Mouse (Mus musculus): ENCODE measurements around the gene Pacs1. TPM values are rescaled to one million over a fixed set of nuclear protein-coding genes. Genes with fewer than 3 reads are reported as not detected.

Pacs1 gene
- polyA plus RNA-seq, 1 experiment = 18.3 TPM

- TF ChIP-seq EP300 (IDR thresholded peaks at IDR 0.05; ENCODE audit: insufficient read depth, low read depth, low read length) (no peak), POLR2A (IDR thresholded peaks at IDR 0.05; ENCODE audit: insufficient read depth, low read length) (peak; percentile 87), CTCF (IDR thresholded peaks at IDR 0.05; ENCODE audit: low read depth, low read length) (peak; percentile 54)
- Histone ChIP-seq H3K27ac (ENCODE audit: insufficient read depth, low read length) (peak within 1 kb of the TSS; percentile 68), H3K4me3 (ENCODE audit: low read depth, low read length) (peak within 1 kb of the TSS; percentile 93), H3K9me3 (replicated peaks; ENCODE audit: control insufficient read depth, insufficient read depth, low read length, poor library complexity, severe bottlenecking) (no peaks in the 10 kb centered on the region), H3K27me3 (ENCODE audit: control insufficient read depth, insufficient read depth, low read length, poor library complexity, severe bottlenecking) (no peaks in the 10 kb centered on the region), H3K4me1 (ENCODE audit: control insufficient read depth, insufficient read depth, low read length) (peaks cover 2% of the 10 kb centered on the region), H3K36me3 (ENCODE audit: control insufficient read depth, insufficient read depth, low read length, poor library complexity, severe bottlenecking) (peaks cover 27% of the 10 kb centered on the region), H3K9ac (ENCODE audit: low read depth, poor library complexity, severe bottlenecking) (peak within 1 kb of the TSS; percentile 76)
Observed at GRCm38 (mm10) chr19:5294972-5295735, 22.2 kb upstream of the Pacs1 start, which contains the start of gene Sf3b2. Sf3b2 (minus strand) TSS chr19:5295455.

DNA sequence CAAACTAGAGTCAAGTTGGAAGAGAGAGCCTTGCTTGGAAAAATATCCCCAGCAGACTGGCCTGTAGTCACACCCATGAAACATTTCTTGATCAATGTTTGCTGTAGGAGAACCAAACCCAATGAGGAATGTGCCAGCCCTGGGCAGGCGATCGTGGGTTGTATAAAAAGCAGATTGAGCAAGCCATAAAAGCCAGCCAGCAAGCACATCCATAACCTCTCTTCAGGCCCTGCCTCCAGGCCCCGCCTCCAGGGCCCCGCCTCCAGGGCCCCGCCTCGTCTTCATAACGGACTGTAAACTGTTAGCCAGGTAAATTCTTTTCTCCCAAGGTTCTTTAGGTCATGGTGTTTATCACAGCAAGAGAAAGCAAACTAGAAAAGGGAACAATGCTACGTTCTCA lies 5.5 kb upstream of the Pacs1 start:
- Histone ChIP-seq H3K9me3 (replicated peaks; ENCODE audit: control insufficient read depth, insufficient read depth, low read length, poor library complexity, severe bottlenecking) (no peaks in the 10 kb centered on the region), H3K9ac (ENCODE audit: low read depth, poor library complexity, severe bottlenecking) (no peak overlapping the region), H3K27ac (ENCODE audit: insufficient read depth, low read length) (no peak overlapping the region), H3K36me3 (ENCODE audit: control insufficient read depth, insufficient read depth, low read length, poor library complexity, severe bottlenecking) (peaks cover 51% of the 10 kb centered on the region), H3K4me1 (ENCODE audit: control insufficient read depth, insufficient read depth, low read length) (no peaks in the 10 kb centered on the region), H3K4me3 (ENCODE audit: low read depth, low read length) (no peak overlapping the region), H3K27me3 (ENCODE audit: control insufficient read depth, insufficient read depth, low read length, poor library complexity, severe bottlenecking) (no peaks in the 10 kb centered on the region)
- TF ChIP-seq EP300 (IDR thresholded peaks at IDR 0.05; ENCODE audit: insufficient read depth, low read depth, low read length) = no peak
- no peak for TF ChIP-seq POLR2A (IDR thresholded peaks at IDR 0.05; ENCODE audit: insufficient read depth, low read length)
- TF ChIP-seq CTCF (IDR thresholded peaks at IDR 0.05; ENCODE audit: low read depth, low read length) = no peak

- Histone ChIP-seq H3K36me3 (ENCODE audit: control insufficient read depth, insufficient read depth, low read length, poor library complexity, severe bottlenecking) (peaks cover 51% of the 10 kb centered on the region), H3K4me3 (ENCODE audit: low read depth, low read length) (no peak overlapping the region), H3K4me1 (ENCODE audit: control insufficient read depth, insufficient read depth, low read length) (no peaks in the 10 kb centered on the region), H3K27me3 (ENCODE audit: control insufficient read depth, insufficient read depth, low read length, poor library complexity, severe bottlenecking) (no peaks in the 10 kb centered on the region), H3K9me3 (replicated peaks; ENCODE audit: control insufficient read depth, insufficient read depth, low read length, poor library complexity, severe bottlenecking) (no peaks in the 10 kb centered on the region), H3K9ac (ENCODE audit: low read depth, poor library complexity, severe bottlenecking) (no peak overlapping the region), H3K27ac (ENCODE audit: insufficient read depth, low read length) (no peak overlapping the region)
- no peak for TF ChIP-seq CTCF (IDR thresholded peaks at IDR 0.05; ENCODE audit: low read depth, low read length)
- TF ChIP-seq POLR2A (IDR thresholded peaks at IDR 0.05; ENCODE audit: insufficient read depth, low read length) = no peak
- TF ChIP-seq EP300 (IDR thresholded peaks at IDR 0.05; ENCODE audit: insufficient read depth, low read depth, low read length) = no peak
Observed at GRCm38 (mm10) chr19:5277140-5277539, 4.2 kb upstream of the Pacs1 start.

GRCm38 (mm10) chr19:5276531-5276930 lies 3.6 kb upstream of the Pacs1 start:
- TF ChIP-seq POLR2A (IDR thresholded peaks at IDR 0.05; ENCODE audit: insufficient read depth, low read length) (no peak), CTCF (IDR thresholded peaks at IDR 0.05; ENCODE audit: low read depth, low read length) (no peak), EP300 (IDR thresholded peaks at IDR 0.05; ENCODE audit: insufficient read depth, low read depth, low read length) (no peak)
- Histone ChIP-seq H3K9me3 (replicated peaks; ENCODE audit: control insufficient read depth, insufficient read depth, low read length, poor library complexity, severe bottlenecking) (no peaks in the 10 kb centered on the region), H3K4me3 (ENCODE audit: low read depth, low read length) (no peak overlapping the region), H3K4me1 (ENCODE audit: control insufficient read depth, insufficient read depth, low read length) (no peaks in the 10 kb centered on the region), H3K36me3 (ENCODE audit: control insufficient read depth, insufficient read depth, low read length, poor library complexity, severe bottlenecking) (peaks cover 46% of the 10 kb centered on the region), H3K27me3 (ENCODE audit: control insufficient read depth, insufficient read depth, low read length, poor library complexity, severe bottlenecking) (no peaks in the 10 kb centered on the region), H3K27ac (ENCODE audit: insufficient read depth, low read length) (no peak overlapping the region), H3K9ac (ENCODE audit: low read depth, poor library complexity, severe bottlenecking) (no peak overlapping the region)

DNA sequence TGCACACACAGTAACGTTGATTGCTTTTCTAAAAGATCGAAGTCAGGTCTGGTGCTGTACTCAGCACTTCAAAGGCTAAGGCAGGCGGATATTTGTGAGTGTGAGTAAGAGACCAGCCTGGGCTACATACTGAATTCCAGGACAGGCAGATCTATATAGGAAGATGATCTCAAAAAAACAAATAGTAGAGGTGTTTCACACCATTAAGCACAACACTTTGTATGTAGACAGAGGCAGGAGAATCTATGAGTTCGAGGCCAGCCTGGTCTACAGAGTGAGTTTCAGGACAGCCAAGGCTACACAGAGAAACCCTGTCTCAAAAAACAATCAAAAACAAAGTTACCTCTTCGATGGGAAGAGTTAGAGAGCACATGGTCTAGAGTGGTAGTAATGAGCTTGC lies 2.8 kb upstream of the Pacs1 start:
- no peak overlapping the region for H3K9ac ChIP-seq (ENCODE audit: low read depth, poor library complexity, severe bottlenecking)
- no peak for TF ChIP-seq POLR2A (IDR thresholded peaks at IDR 0.05; ENCODE audit: insufficient read depth, low read length)
- no peak for TF ChIP-seq EP300 (IDR thresholded peaks at IDR 0.05; ENCODE audit: insufficient read depth, low read depth, low read length)
- H3K27me3 ChIP-seq (ENCODE audit: control insufficient read depth, insufficient read depth, low read length, poor library complexity, severe bottlenecking) = no peaks in the 10 kb centered on the region
- no peaks in the 10 kb centered on the region for H3K4me1 ChIP-seq (ENCODE audit: control insufficient read depth, insufficient read depth, low read length)
- H3K9me3 ChIP-seq (replicated peaks; ENCODE audit: control insufficient read depth, insufficient read depth, low read length, poor library complexity, severe bottlenecking) = no peaks in the 10 kb centered on the region
- H3K27ac ChIP-seq (ENCODE audit: insufficient read depth, low read length) = no peak overlapping the region
- no peak overlapping the region for H3K4me3 ChIP-seq (ENCODE audit: low read depth, low read length)
- peaks cover 44% of the 10 kb centered on the region for H3K36me3 ChIP-seq (ENCODE audit: control insufficient read depth, insufficient read depth, low read length, poor library complexity, severe bottlenecking)

DNA sequence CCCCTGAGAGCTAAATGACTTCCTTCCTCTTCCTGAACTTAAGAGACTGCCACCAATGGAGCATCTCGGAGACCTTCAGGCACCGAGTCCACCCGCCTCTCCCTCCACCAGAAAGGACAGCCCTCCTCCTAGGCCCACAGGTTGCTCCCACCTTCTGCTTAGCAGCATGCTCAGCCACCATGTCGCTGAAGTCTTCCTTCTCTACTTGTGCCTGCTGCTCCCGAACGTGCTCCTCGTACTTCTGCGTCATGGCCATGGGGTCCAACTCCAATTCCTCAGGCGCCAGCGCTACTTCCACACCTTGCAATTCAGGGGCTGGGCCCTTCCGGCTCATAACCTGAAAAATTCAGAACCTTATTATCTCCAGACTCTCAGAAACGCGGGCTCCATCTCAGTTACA lies 1.7 kb upstream of the Pacs1 start:
- H3K4me3 ChIP-seq (ENCODE audit: low read depth, low read length) = no peak overlapping the region
- no peaks in the 10 kb centered on the region for H3K9me3 ChIP-seq (replicated peaks; ENCODE audit: control insufficient read depth, insufficient read depth, low read length, poor library complexity, severe bottlenecking)
- TF ChIP-seq POLR2A (IDR thresholded peaks at IDR 0.05; ENCODE audit: insufficient read depth, low read length) (no peak), EP300 (IDR thresholded peaks at IDR 0.05; ENCODE audit: insufficient read depth, low read depth, low read length) (no peak), CTCF (IDR thresholded peaks at IDR 0.05; ENCODE audit: low read depth, low read length) (no peak)
- no peaks in the 10 kb centered on the region for H3K4me1 ChIP-seq (ENCODE audit: control insufficient read depth, insufficient read depth, low read length)
- no peak overlapping the region for H3K9ac ChIP-seq (ENCODE audit: low read depth, poor library complexity, severe bottlenecking)
- H3K27me3 ChIP-seq (ENCODE audit: control insufficient read depth, insufficient read depth, low read length, poor library complexity, severe bottlenecking) = no peaks in the 10 kb centered on the region
- peaks cover 39% of the 10 kb centered on the region for H3K36me3 ChIP-seq (ENCODE audit: control insufficient read depth, insufficient read depth, low read length, poor library complexity, severe bottlenecking)
- H3K27ac ChIP-seq (ENCODE audit: insufficient read depth, low read length) = no peak overlapping the region

Measured in ES-Bruce4 (cell line).